Mouse (Mus musculus) embryonic fibroblast, embryonic 13.5 days (primary cell): Measurements from ENCODE around the gene Gpsm2. TPM values are rescaled to one million over a fixed set of nuclear protein-coding genes. Genes with fewer than 3 reads are reported as not detected.

ENCODE experiments used
- H3K27ac ChIP-seq: 2 replicates; pipeline ENCODE4 v1.5.1; 2012; ENCODE audit warnings: low read length, control low read depth, inconsistent platforms; ENCODE audit not compliant: insufficient read depth
- H3K4me1 ChIP-seq: 2 replicates; pipeline ENCODE4 v1.6.1; 2011; ENCODE audit warnings: low read length; ENCODE audit not compliant: control insufficient read depth, insufficient read depth
- H3K4me3 ChIP-seq: 2 replicates; pipeline ENCODE4 v1.5.1; 2011; ENCODE audit warnings: mild to moderate bottlenecking, control low read depth, low read length; ENCODE audit not compliant: insufficient read depth
- CTCF ChIP-seq: IDR thresholded peaks from 2 replicates; pipeline ENCODE4 v1.5.1; 2011; ENCODE audit warnings: mild to moderate bottlenecking, control low read depth, low read length, moderate library complexity, borderline replicate concordance; ENCODE audit not compliant: insufficient read depth
- POLR2A ChIP-seq: IDR thresholded peaks from 2 replicates; pipeline ENCODE4 v1.6.1; 2011; ENCODE audit warnings: low read depth, mild to moderate bottlenecking, control low read depth, low read length, moderate library complexity
- polyA plus RNA-seq: library from polyadenylated mRNA; stranded (reverse); fragments of >200 nt; gene quantifications from 2 replicates; pipeline ENCODE4 v1.2.4, GENCODE M21; 2011; ENCODE audit warnings: low read depth; ENCODE audit not compliant: missing spikeins, insufficient read length

Gpsm2 gene
- polyA plus RNA-seq, 1 experiment: 56.0 TPM

DNA sequence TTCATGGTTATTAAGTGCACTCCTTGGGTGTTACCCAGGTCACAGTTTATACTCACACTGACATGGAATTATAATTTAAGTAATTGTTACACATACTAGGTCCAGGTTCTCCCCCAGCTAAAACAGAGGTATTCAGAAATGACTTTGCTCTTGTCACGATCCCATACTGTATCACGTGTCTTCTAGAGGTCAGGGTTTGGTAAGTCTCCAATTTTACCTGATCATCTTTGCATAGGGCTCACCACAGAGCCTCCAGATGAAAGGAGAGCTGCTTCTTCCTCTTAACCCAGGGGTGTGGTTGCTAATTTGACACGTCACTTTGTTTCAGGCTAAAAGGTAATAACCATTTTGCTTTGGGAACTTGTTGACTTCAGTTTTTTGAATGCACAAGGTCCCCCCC is 77.3 kb downstream of the Gpsm2 start:
- Histone ChIP-seq H3K27ac (no peak overlapping the region), H3K4me1 (no peaks in the 10 kb centered on the region), H3K4me3 (no peak overlapping the region)
- TF ChIP-seq POLR2A: no peak
- no peak for TF ChIP-seq CTCF

- Histone ChIP-seq H3K27ac (no peak overlapping the region), H3K4me3 (no peak overlapping the region), H3K4me1 (no peaks in the 10 kb centered on the region)
- no peak for TF ChIP-seq CTCF
- no peak for TF ChIP-seq POLR2A
These were observed 81.1 kb downstream of the Gpsm2 start for GRCm38 (mm10) chr3:108640998-108641397.

DNA sequence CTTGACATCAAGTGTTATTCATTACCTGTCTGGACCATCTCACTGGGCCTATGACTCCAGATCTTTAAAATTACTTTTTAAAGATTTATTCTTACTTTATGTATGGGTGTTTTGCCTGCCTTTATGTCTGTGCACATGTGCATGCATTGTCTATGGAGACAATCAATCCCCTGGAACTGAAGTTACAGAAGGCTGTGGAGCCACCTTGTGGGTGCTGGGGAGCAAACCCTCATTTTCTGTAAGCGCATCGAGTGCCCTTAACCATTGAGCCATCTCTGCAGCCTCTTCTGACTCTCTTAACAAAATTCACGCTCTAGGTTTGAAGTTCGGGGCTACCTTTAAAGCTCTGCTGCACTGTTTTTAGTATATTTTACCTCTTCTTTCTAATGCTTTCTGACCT is 82.7 kb downstream of the Gpsm2 start:
- Histone ChIP-seq H3K4me1 (no peaks in the 10 kb centered on the region), H3K27ac (no peak overlapping the region), H3K4me3 (no peak overlapping the region)
- TF ChIP-seq CTCF (no peak), POLR2A (no peak)

DNA sequence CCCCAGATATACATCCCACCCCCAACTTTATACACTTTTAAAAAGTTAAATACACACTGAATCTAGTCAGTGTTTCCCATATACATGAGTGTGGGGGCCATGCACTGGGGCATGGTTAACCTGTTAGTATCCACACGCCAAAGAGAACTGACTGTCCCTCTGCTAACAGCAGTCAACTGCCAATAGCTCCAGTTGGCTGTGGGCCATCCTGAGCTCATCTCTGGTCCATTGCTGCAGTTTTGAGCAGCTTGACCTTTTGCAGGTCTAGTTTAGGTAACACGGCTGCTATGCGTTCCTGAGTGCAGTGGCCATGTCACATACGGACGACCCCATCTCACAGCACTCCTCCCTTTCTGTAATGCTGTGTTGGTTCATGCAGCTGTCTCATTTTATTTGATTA is 87.3 kb downstream of the Gpsm2 start:
- Histone ChIP-seq H3K4me1 (no peaks in the 10 kb centered on the region), H3K4me3 (no peak overlapping the region), H3K27ac (no peak overlapping the region)
- TF ChIP-seq POLR2A (no peak), CTCF (no peak)

Other genes starting within 250 kb of the Gpsm2 start
- not detected in 2 replicates for gene 1700013F07Rik, start 188.2 kb downstream of the Gpsm2 start, polyA plus RNA-seq
- gene 5330417C22Rik, start 185.8 kb downstream of the Gpsm2 start, polyA plus RNA-seq: not detected in 2 replicates
- 63.4 and 72.1 TPM in 2 replicates for gene Tmem167b, start 159.8 kb downstream of the Gpsm2 start, polyA plus RNA-seq
- 33.9 and 37.0 TPM in 2 replicates for gene Taf13, start 150.6 kb downstream of the Gpsm2 start, polyA plus RNA-seq
- gene Wdr47, start 131.0 kb downstream of the Gpsm2 start, polyA plus RNA-seq: 17.9 and 18.2 TPM in 2 replicates
- gene Clcc1, start 68.4 kb downstream of the Gpsm2 start, polyA plus RNA-seq: 32.7 and 37.9 TPM in 2 replicates
- gene Aknad1, start 17.3 kb upstream of the Gpsm2 start, polyA plus RNA-seq: 0.18 and 0.79 TPM in 2 replicates
- 43.0 and 53.9 TPM in 2 replicates for gene Stxbp3, start 118.2 kb upstream of the Gpsm2 start, polyA plus RNA-seq
- not detected in 2 replicates for gene Fndc7, start 167.7 kb upstream of the Gpsm2 start, polyA plus RNA-seq
- 84.1 and 103 TPM in 2 replicates for gene Prpf38b, start 189.4 kb upstream of the Gpsm2 start, polyA plus RNA-seq
- gene Henmt1, start 217.6 kb upstream of the Gpsm2 start, polyA plus RNA-seq: not detected in 2 replicates
- gene Gm9857, start 218.1 kb upstream of the Gpsm2 start, polyA plus RNA-seq: not detected in 2 replicates